Mouse (Mus musculus) brain, adult 2 months (tissue): ENCODE measurements around the gene Babam2.
A peak's percentile ranks its signal among the peaks of the same experiment; 100 is the strongest.

Source experiments
- DNase-seq: peaks from one replicate; pipeline ENCODE4 v3.0.0; 2011; ENCODE audit warnings: low read depth, low spot score

Gene Babam2

DNA sequence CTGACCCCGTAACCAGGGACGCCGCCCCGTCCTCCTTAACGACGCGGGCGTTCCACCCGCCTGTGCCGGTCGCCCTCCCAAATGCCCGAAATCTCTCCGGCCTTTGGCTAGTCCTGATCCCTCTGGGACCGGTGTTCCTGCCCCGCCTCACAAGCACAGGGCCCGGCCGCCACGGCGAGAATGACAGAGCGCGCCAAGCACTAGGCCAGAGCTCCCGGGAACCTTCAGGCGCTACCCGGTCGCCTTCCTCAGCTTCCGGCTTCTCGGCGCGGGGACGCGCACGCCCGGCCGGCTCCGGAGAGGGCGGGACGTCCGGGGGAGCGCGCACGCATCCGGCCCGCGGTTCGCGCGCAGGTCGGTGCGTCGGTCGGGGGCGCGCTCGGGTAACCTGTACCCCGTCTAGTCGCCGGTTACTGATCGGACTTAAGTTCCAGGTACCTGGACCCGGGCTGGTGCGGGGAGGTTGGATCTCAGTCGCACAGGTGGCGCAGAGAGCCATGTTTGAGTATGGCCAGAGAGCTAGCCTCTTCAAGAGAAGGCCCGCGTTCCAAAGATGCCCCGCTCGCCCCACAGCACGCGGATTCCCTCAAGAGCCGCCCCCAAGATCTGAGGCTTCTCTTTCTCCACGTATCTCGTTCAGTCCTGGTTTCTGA is at the start of gene Babam2:
Gene Babam2, plus strand, starts transcription at position 41 of the 653 bp plus-strand sequence.
- DNase-seq, result peak; percentile 96

DNA sequence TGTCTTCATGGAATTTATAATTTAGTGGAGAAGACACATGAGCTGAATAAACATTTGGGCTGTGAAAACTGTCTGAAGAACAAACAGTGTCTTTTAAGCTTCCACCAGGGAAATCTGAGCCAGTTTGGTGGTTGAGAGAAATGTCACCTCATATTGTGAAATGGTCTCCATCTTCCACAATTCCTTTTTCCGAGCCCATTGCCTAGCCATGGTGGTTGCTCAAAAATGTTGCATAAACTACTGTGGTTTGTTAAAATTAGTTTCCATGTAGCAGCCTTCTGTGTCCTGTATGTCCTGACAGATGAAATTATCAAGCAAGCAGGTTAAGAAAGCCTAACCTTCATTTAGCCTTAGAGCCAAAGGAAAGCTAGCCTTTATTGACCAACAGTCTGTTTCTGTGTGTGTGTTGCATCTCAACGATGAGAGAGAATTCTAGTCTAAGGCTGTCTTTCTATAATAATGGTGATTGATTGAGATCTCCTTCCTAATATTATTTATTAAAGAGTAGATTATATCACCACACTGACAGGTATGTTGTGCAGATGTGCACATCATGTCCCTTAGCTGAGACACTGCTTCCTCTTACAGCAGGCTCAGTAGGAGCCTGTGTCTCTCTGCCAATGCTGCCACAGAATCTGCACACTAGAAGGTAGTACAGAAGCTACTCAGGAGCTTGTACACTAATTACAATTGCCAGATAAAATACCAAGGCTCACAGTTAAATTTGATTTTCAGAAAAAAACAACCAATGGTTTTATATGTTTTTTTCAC is 46.8 kb upstream of the Babam2 start:
- DNase-seq, result no peak

DNA sequence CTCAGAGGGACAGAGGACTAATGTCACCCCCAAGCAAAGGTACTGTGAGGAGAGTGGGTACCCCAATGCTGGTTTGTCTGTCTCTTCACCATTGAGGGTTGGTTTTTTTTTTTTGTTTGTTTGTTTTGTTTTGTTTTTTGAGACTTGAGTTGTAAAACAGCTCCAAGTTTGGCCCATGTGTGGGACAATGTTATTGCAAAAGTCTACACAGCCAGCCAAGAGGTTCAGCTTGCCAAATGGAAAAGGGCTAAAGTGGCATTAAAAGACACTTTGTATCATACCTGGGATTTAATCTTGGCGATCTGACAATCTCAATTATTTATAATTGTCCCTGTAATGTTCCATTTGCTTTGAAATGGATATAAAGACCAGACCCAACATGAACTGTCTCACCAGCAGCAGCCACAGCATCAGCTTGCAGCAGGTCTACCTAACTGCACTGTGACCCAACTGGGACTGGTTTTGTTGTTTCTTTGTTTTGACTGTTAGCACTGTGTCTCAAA is 41.7 kb upstream of the Babam2 start:
- no peak for DNase-seq

DNA sequence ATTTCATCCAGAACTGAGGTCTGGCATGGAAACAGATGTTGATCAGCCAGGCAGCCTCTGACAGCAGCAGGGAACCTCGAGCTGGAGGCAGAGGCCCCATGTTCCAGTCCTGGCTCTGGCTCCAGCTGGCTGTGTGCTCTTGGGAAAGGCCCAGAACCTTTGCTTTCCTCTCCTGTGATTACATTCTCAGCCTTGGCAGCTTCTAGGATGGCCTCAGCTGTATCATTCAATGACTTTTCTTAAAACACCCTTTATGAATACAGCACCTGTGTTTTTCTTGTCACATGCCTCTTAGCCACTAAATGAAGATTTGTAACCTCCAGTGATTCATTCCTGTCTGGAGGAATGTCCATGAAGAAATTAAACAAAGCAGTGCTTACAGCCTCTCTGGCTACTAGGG is 31.3 kb upstream of the Babam2 start:
- no peak for DNase-seq

DNA sequence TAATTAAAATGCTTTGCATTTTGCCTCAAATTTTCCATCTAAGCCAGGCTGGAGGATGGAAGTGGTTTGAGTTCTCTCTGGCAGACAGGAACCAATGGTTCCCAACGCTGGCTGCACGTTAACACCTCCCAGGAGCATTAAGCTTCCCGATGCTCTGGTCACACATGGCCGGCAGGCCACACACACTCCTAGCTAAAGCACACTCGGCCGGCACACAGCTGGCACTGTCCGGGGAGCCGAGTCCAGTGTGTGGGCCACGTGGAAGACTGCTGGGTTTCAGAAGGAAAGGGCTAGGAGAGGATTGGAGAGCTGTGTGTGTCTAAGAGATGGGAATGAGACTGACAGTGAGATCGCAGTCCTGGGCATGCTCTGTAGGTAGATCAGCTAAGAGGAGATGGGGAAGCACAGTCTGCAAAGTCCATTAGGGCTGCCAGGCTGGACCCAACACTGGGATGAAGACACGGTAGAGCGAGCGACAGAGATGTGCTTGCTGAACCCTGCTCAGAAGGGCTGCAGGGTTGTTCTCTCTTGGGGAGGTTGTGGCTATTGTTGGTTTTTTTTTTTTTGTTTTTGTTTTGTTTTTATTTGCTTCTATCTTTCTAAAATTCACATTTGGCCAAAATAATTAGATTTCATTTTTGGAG is 29.0 kb upstream of the Babam2 start:
- DNase-seq, result no peak

DNA sequence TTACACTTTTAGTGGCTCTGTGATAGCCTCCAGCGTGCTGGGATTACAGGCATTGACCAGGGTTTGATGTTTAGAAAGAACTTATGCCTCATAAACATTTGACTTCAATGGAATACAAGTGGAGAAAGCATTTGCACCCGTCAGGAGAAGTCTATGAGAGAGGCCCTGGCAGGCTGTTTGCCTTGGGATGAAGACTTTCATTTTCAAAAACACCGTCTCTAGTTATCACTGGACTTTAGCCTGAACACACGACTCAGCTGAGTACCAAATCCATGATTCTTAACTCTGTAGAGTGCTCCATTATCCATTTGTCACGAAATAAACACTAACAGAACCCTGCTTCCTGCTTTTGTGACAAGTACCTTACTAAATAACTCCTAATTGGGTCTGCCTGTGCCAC is 27.5 kb upstream of the Babam2 start:
- no peak for DNase-seq

DNA sequence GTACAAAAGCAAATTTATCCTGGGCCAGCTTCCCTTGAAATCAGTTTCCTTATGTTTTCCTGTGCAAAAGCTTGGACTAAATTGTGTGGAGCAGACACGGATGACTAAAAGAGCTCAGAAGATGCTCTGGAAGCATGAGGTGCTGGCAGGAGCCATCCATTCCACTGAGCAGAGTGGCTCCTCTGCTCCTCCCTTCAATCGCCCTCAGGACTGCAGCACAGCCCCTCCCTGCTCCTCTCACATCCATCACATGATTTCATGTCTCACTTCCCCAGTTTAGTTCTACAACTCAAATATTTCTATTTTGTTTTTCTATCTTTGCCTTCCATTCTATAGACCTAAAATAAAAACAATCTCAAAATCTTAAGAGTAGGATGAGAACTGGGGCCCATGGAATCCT is 26.3 kb upstream of the Babam2 start:
- peak; percentile 9 for DNase-seq

DNA sequence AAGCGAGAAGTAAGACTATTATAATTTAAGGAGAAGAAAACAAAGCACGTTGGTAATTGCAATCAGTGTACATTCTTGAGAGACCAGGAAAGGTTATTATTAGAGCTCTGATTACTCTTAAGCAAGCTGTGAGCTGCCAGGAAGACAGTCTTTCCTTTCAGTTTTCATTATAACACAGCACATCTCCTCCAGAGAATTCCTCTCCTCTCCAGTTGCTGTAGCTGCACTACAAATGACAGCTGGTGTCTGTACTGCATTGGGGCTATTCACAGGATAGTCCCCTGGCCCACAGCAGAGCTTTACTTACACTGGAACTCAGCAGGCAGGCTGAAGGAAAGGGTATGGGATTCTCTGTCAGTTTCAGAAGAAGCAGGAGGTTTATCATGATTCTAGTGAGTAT is 24.1 kb upstream of the Babam2 start:
- no peak for DNase-seq

DNA sequence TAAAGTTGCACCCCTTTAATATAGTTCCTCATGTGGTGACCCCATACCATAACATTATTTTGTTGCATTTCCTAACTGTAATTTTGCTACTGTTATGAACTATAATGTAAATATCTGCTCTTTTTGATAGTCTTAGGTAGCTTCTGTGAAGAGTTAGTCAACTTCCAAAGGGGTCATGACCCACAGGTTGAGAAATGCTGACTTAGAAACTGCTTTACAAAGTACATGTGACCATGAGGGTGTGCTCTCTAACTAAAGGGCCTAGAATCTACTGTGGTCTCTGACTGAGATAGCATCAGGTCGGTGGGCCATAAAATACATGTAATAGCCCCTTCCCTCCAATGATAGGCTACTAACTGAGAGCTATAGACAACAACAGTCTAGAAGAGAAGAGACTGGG is 19.5 kb upstream of the Babam2 start:
- DNase-seq, result no peak

DNA sequence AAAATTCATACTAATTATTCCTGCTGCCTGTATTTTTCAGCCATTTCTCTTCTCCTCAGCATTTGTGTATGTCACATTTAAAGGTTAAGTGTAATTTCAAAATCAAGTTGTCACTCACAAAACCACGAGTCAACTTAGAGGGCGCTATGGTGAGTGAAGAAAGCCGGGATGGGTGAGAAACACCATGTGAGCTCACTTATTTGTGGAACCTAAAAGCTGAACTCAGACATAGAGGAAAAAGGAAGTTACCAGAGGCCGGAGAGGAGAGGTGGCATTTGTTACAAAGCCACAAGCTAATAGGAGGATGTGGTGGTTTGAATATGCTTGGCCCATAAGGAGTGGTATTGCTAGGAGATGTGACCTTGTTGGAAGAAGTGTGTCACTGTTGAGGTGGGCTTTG is 17.3 kb upstream of the Babam2 start:
- DNase-seq, result no peak

DNA sequence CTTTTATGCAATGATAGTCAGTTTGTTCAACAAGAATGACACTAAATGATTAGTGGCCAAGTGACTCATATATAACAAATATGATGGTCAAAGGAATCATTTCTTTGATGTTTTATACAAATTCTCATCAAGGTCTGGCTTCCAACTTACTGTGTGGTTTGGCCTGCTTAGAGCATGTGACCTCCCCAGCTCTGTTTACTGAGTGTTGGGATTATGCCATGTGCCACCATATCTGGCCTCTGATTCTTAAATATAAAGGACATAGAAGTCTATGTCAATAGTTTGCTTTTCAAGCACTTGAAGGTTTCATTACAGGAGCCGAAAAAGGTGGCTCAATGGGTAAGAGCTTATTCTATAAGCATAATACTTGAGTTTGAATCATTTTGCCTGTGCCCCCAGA is 15.2 kb upstream of the Babam2 start:
- DNase-seq, result no peak

DNA sequence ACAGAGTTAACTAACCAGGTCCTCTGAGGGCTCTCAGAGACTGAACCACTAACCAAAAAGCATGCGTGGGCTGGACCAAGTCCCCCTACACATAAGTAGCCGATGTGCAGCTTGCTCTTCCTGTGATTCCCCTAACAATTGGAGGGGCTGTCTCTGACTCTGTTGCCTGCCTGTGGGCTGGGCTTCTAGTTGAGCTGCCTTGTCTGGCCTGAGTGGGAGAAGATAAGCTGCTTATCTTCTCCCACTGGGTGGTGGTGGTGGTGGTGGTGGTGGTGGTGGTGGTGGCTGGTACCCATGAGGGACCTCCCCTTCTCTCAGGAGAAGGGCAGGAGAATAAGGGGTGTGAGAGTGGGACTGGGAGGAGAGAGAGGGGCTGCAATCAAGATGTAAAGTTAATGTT is 11.4 kb upstream of the Babam2 start:
- DNase-seq, result no peak

DNA sequence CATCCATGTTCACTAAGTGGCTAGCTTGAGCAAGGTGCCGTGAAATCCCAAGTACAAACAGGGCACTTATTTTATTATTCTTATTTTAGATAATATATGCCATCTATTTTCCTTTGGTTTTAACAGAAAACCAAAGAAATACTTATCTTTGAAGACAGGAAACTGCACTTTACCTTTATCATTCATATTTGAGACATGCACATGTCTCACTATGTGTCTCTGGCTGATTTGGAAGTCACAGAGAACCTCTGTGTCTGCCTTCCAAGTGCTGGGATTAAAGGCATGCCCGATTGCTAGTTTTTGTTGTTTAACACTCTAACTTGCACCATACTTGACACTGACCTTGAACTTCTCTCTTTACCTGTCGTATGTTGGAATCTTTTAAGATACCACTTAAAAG is 9.5 kb upstream of the Babam2 start:
- no peak for DNase-seq

DNA sequence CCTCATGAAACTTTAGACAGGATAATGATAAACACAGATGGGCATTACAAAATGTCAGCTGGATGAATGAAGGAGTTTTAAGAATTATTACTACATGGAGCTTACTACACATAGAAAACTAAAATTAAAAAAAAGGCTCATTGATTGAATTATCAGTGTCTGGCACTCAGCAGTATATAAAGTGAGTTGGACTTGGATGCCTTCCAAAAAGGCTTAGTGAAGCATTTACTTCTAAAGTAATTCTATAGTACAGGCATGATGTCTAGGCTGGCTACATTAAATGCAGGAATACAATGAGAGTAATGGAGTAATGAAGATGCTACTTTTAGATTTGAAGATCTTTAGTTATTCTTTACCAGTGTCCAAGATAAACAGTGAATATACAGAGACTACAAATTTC is 4.3 kb upstream of the Babam2 start:
- no peak for DNase-seq

DNA sequence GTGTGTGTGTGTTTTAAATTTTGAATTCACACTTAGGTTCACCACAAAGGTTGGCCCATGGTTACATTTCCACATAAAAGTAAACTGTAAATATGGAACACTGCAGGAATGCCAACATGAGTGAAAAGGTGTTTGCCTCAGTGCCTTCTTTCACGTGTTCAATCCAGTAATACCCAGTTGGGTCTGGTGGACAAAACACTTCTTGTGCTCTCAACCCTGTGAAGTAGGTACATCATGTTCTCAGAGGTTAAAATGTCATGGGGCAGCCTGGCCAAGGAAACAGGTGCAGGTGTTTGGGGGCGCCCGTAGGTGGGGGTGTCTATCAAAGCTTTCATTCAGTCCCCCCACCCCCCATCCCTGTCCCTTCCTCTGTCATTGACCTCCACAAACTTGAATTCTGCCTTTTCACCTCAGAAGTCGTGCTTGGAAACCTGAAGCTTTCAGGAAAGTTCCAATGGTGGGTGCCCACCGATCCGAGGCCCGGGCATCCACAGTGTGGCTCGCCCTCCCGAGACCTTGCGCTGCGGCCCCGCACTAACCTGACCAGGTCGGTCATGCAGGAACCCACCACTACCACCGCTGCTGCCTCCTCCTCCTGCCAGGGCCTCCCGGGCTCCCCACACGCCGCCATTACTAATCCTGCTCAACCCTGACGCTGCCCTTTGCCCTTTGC is 377 bp upstream of the Babam2 start, which contains the start of gene Rbks:
Gene Rbks, minus strand, starts transcription at position 657 of the 673 bp plus-strand sequence.
- DNase-seq, result no peak

DNA sequence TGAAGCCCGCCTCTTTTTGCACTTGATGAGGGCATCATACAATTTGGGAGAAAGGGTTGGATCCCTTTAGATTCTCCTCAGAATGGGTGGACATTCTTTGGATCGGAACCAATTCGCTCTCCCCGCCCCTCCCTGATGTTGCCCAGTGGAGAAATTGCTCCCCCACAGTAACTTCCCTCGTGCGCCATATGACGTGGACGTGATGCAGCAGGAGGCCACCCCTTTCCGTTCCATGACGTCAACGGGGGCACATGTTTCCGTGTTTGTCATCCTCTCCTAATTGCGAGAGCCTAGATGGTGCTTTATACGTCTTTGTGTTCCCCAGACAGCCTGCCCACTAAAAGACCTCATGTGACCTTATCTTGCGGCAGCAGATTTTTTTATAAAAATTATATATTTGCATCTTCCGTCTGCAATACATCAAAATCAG is 828 bp downstream of the Babam2 start:
- peak; percentile 96 for DNase-seq

DNA sequence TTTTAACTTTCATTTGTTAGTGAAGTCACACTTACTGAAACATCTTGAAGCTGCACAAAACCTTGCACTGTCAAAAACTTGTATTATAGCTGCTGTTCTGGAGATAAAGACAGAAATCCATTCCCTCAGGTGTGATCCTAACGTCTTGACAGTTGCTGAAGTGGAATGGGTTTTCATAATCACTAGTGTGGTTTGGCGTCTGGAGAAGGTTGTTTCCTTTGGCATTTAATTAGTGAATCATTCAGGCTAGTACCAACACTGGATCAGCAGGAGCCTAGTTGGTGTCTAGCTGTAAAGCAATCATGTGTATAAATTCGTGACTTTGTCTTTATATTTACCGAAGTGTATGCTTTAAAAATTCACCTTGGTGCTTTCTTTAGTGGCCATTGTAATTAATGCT is 1.4 kb downstream of the Babam2 start:
- no peak for DNase-seq

DNA sequence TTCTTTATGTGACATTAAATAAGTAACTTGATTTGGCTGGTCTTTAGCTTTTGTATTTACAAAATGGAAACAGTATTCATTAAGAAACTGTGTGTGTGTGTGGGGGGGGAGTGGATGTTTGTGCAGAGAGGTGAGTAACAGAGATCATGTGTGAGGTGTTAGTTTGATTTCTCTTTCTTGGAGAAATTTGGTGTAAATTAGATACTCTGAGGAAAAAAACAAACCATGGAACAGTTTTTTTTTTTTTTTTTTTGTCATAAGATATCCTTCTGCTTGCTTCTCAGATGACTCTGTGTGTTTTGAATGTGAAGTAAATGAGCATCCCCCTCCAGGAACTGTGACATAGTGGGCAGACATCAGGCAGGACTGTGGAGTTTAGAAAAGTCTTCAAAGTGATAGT is 1.9 kb downstream of the Babam2 start:
- DNase-seq, result no peak

DNA sequence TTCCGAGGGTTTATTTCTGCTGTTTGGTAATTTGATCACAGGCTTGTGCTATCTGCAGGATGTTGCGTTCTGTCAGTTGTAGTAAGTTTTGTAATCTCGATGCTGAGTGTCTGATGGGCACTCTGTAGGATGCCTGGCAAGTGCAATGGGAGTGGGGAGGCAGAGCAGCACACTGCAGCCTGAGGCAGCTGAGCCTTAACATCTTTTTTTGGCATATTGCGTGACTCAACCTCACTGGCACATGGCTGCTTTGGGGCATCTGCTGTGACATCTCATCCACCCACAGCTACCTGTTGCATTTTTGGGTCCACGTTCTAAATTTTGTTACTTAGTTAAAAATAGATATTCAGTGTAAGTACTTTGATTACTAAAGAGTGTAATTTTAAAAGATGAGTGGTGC is 7.5 kb downstream of the Babam2 start:
- peak; percentile 92 for DNase-seq

DNA sequence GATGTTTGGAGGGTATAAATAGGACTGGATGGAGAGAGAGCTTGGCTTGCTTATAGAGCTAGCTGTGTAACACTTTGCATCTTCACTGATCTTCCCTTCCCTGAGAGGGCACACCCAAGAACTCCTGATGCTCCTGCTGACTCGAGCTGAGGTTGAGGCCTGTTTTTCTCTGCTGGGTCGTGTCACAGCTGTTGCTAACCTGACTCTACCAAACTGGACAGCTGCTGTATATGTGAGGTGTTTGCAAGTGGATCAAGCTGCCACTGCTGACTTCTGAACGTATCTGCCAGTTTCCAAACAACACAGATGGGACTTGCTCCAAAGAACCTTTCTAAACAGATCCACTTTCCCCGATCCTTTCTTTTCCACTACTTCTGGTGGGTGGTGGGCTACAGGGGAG is 9.3 kb downstream of the Babam2 start:
- no peak for DNase-seq

DNA sequence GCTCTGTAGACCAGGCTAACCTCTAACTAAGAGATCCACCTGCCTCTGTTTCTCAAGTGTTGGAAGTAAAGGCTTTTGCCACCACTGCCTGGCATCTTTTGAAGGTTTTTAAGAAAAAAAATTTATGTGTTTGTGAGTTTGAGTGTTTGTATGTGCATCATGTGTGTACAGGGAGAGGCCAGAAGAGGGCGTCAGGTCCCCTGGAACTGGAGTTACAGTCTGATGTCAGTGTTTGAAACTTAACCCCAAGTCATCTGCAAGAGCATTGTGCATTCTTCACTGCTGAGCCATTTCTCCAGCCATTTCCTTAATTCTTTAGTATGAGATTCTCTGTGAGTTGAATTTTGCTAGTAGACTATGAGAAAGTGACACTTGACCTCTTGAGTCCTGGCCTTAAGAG is 11.9 kb downstream of the Babam2 start:
- no peak for DNase-seq

DNA sequence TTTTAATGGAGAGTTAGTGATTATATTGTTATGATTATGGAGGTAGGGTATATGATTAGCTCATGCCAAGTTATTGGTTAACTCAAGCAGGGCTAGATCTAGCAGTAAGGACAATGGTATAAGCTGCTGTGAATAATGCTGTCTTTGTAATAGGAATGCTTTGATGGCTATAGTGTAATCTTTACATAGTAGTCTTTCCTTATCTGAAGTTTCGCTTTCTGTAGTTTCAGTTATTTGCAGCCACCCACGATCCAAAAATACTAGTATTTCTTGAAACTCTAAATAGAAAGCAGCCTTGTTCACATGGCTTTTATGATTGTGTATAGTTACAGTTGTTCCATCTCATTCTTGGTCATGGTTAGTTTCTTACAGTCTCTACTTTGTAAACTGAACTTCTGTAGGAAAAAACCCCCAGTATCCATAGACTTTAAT is 15.8 kb downstream of the Babam2 start:
- DNase-seq, result no peak
